ENCODE assay signal across 18 mouse cellular contexts in the genomic region with DNA sequence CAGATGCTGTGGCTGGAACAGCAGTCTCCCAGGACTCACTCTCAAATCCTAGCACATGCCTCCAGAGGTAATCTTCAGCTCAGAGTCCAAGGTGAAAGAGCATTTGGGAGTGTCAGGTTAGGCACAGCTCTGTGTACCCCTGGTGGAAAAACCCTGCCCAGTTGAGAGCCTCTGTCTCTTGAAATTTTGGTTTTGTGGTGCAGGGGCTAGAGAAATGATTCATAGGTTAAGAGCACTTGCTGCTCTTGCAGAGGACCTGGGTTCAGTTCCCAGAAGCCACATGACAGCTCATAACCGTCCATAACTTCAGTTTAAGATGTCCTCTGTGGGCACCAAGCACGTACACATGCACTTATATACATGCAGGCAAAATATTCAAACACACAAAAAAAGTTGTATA. TPM values are rescaled to one million over a fixed set of nuclear protein-coding genes. Genes with fewer than 3 reads are reported as not detected.
DNase-seq lines count a peak whose midpoint lies in the region; ATAC-seq and TF ChIP-seq lines count a peak whose summit lies in the region.
"Had no signal": no experiment of that assay in that cellular context is flagged by ENCODE, and none has a peak within 500 bp of the region (broad histone marks: within the 10 kb centered on the region; RNA-seq: fewer than 3 reads in every experiment).

No protein-coding gene starts in this region.

- no peak for TF ChIP-seq CTCF in lung, adult 2 months (IDR thresholded peaks at IDR 0.05; ENCODE audit: insufficient read depth, low read length)

- H3K9me3 ChIP-seq in heart, embryonic 10.5 days: no peaks in the 10 kb centered on the region
- H3K9me3 ChIP-seq in midbrain, embryonic 16.5 days (replicated peaks; ENCODE audit: control insufficient read depth, low read length, poor library complexity, severe bottlenecking): no peaks in the 10 kb centered on the region
- no peaks in the 10 kb centered on the region for H3K9me3 ChIP-seq in midbrain, embryonic 11.5 days (ENCODE audit: control insufficient read depth, low read length)
- H3K9me3 ChIP-seq: embryonic facial prominence, embryonic 13.5 days; forebrain, embryonic 10.5 days; G1E; heart, embryonic 12.5 days had no signal

- no peak overlapping the region for H3K4me3 ChIP-seq in heart, embryonic 10.5 days
- H3K4me3 ChIP-seq in midbrain, embryonic 16.5 days (ENCODE audit: low read depth, low read length): no peak overlapping the region
- no peak overlapping the region for H3K4me3 ChIP-seq in midbrain, embryonic 11.5 days (ENCODE audit: low read depth, low read length)
- no peak overlapping the region for H3K4me3 ChIP-seq in lung, adult 2 months (replicated peaks; ENCODE audit: extremely low read depth, low read depth, low read length)
- H3K4me3 ChIP-seq: embryonic facial prominence, embryonic 13.5 days; erythroblast, embryonic 14.5 days; forebrain, embryonic 10.5 days; gastrocnemius, adult 2 months; heart, embryonic 12.5 days had no signal

- H3K4me1 ChIP-seq in heart, embryonic 10.5 days: peaks cover 4% of the 10 kb centered on the region; the same call in 1 of the 2 replicates
- H3K4me1 ChIP-seq in midbrain, embryonic 16.5 days (ENCODE audit: control insufficient read depth, insufficient read depth, low read length): no peaks in the 10 kb centered on the region
- H3K4me1 ChIP-seq in midbrain, embryonic 11.5 days (ENCODE audit: control insufficient read depth, insufficient read depth, low read length): no peaks in the 10 kb centered on the region
- peaks cover 3% of the 10 kb centered on the region; the same call in 1 of the 2 replicates for H3K4me1 ChIP-seq in lung, adult 2 months (ENCODE audit: control insufficient read depth, insufficient read depth, low read length)
- H3K4me1 ChIP-seq: embryonic facial prominence, embryonic 13.5 days; heart, embryonic 12.5 days had no signal

- H3K9ac ChIP-seq in midbrain, embryonic 16.5 days (ENCODE audit: low read depth, low read length): 0 out of 2 replicates have a peak overlapping the region, but pooled peaks have one; percentile 32
- no peak overlapping the region for H3K9ac ChIP-seq in midbrain, embryonic 11.5 days (ENCODE audit: low read length)
- H3K9ac ChIP-seq: embryonic facial prominence, embryonic 13.5 days; heart, embryonic 12.5 days; hindbrain, embryonic 14.5 days had no signal

- no peak overlapping the region for H3K4me2 ChIP-seq in midbrain, embryonic 16.5 days (ENCODE audit: low read length)
- no peak overlapping the region for H3K4me2 ChIP-seq in midbrain, embryonic 11.5 days
- H3K4me2 ChIP-seq: embryonic facial prominence, embryonic 13.5 days; heart, embryonic 12.5 days; hindbrain, embryonic 14.5 days had no signal

- peaks cover 55% of the 10 kb centered on the region for H3K36me3 ChIP-seq in heart, embryonic 10.5 days
- peaks cover 8% of the 10 kb centered on the region for H3K36me3 ChIP-seq in midbrain, embryonic 16.5 days (ENCODE audit: control insufficient read depth, insufficient read depth, low read length)
- no peaks in the 10 kb centered on the region for H3K36me3 ChIP-seq in midbrain, embryonic 11.5 days (ENCODE audit: control insufficient read depth, insufficient read depth, low read length)

- WGBS in heart, embryonic 10.5 days: 81% methylated on average over 2 of the region's 2 CpGs
- WGBS in midbrain, embryonic 16.5 days: 83% methylated on average over 2 of the region's 2 CpGs
- 92% methylated on average over 2 of the region's 2 CpGs for WGBS in midbrain, embryonic 11.5 days
- 77% methylated on average over 2 of the region's 2 CpGs for WGBS in lung, adult 2 months

- DNase-seq in heart, embryonic 10.5 days (ENCODE audit: low spot score): peak; percentile 28
- no peak for DNase-seq in heart, postnatal 4 days
- DNase-seq in midbrain, embryonic 11.5 days (ENCODE audit: low spot score, missing footprints): no peak
- peak; percentile 57 for DNase-seq in induced T-regulatory cell, adult 2 months (ENCODE audit: low read depth)
- DNase-seq in urinary bladder, adult 2 months (ENCODE audit: low spot score): no peak
- no peak for DNase-seq in lung, adult 2 months
- DNase-seq: cerebellum, adult 11-12 months; gastrocnemius, postnatal 25 days had no signal

- ATAC-seq in midbrain, embryonic 16.5 days: no peak
- ATAC-seq in midbrain, embryonic 11.5 days (ENCODE audit: low FRiP score): no peak
- ATAC-seq: forebrain, embryonic 14.5 days; intestine, embryonic 16.5 days had no signal

- no peak for TF ChIP-seq POLR2A in lung, adult 2 months (IDR thresholded peaks at IDR 0.05; ENCODE audit: borderline replicate concordance, extremely low read depth, low read depth, low read length)

- H3K27ac ChIP-seq in heart, embryonic 10.5 days: no peak overlapping the region
- H3K27ac ChIP-seq in midbrain, embryonic 16.5 days (ENCODE audit: low read length): no peak overlapping the region
- H3K27ac ChIP-seq in midbrain, embryonic 11.5 days (ENCODE audit: low read depth, low read length): no peak overlapping the region
- H3K27ac ChIP-seq: embryonic facial prominence, embryonic 13.5 days; forebrain, embryonic 10.5 days; hindbrain, embryonic 14.5 days had no signal

- no peaks in the 10 kb centered on the region for H3K27me3 ChIP-seq in heart, embryonic 10.5 days (ENCODE audit: insufficient read depth, poor library complexity, severe bottlenecking)
- H3K27me3 ChIP-seq in midbrain, embryonic 16.5 days (ENCODE audit: control insufficient read depth, insufficient read depth, low read depth, low read length): no peaks in the 10 kb centered on the region
- no peaks in the 10 kb centered on the region for H3K27me3 ChIP-seq in midbrain, embryonic 11.5 days (ENCODE audit: control insufficient read depth, insufficient read depth, low read length)
- H3K27me3 ChIP-seq: embryonic facial prominence, embryonic 13.5 days; heart, embryonic 12.5 days had no signal

RNA-seq across cellular contexts. Expression of gene Atg16l2, which starts 14.2 kb away (rescaled TPM):
- 19.2 and 22.1 TPM in 2 replicates for polyA plus RNA-seq in heart, embryonic 10.5 days (2016; fragmentation: Nextera tagmentation; extraction: Ambion mirVana)
- 10 to 100 TPM; 13.0 to 16.0 TPM for total RNA-seq in heart, postnatal 4 days (2021)
- polyA plus RNA-seq in midbrain, embryonic 16.5 days (2015; fragmentation: Nextera tagmentation; extraction: Ambion mirVana): 29.3 and 36.3 TPM in 2 replicates
- 8.5 and 14.8 TPM in 2 replicates for polyA plus RNA-seq in midbrain, embryonic 11.5 days (2014; fragmentation: Nextera tagmentation; extraction: Ambion mirVana)
- 24.2 and 31.9 TPM in 2 replicates for polyA plus RNA-seq in urinary bladder, adult 2 months (2012; rRNA removed)
- polyA plus RNA-seq in lung, adult 2 months (2012; rRNA removed): 23.3 and 28.5 TPM in 2 replicates

RNA-seq across cellular contexts. Expression of gene Stard10, which starts 29.1 kb away (rescaled TPM):
- 24.7 and 62.7 TPM in 2 replicates for polyA plus RNA-seq in heart, embryonic 10.5 days (2016; fragmentation: Nextera tagmentation; extraction: Ambion mirVana)
- total RNA-seq in heart, postnatal 4 days (2021): 10 to 100 TPM; 45.6 to 53.6 TPM
- polyA plus RNA-seq in midbrain, embryonic 16.5 days (2015; fragmentation: Nextera tagmentation; extraction: Ambion mirVana): 6.7 and 8.3 TPM in 2 replicates
- polyA plus RNA-seq in midbrain, embryonic 11.5 days (2014; fragmentation: Nextera tagmentation; extraction: Ambion mirVana): 5.3 and 5.7 TPM in 2 replicates
- 54.2 and 72.7 TPM in 2 replicates for polyA plus RNA-seq in urinary bladder, adult 2 months (2012; rRNA removed)
- 104 and 107 TPM in 2 replicates for polyA plus RNA-seq in lung, adult 2 months (2012; rRNA removed)
- total RNA-seq: G1E had no signal

Comparison
In these comparisons a context has a peak if more than half of its experiments do, and no peak if none do; other contexts are left out.
1. DNase-seq: peak in heart, embryonic 10.5 days (single experiment) and induced T-regulatory cell, adult 2 months (single experiment); none in heart, postnatal 4 days (single experiment), midbrain, embryonic 11.5 days (single experiment), urinary bladder, adult 2 months (single experiment) and lung, adult 2 months (single experiment).